Comparison of ENCODE assay signal across 8 mouse cellular contexts in the genomic region with DNA sequence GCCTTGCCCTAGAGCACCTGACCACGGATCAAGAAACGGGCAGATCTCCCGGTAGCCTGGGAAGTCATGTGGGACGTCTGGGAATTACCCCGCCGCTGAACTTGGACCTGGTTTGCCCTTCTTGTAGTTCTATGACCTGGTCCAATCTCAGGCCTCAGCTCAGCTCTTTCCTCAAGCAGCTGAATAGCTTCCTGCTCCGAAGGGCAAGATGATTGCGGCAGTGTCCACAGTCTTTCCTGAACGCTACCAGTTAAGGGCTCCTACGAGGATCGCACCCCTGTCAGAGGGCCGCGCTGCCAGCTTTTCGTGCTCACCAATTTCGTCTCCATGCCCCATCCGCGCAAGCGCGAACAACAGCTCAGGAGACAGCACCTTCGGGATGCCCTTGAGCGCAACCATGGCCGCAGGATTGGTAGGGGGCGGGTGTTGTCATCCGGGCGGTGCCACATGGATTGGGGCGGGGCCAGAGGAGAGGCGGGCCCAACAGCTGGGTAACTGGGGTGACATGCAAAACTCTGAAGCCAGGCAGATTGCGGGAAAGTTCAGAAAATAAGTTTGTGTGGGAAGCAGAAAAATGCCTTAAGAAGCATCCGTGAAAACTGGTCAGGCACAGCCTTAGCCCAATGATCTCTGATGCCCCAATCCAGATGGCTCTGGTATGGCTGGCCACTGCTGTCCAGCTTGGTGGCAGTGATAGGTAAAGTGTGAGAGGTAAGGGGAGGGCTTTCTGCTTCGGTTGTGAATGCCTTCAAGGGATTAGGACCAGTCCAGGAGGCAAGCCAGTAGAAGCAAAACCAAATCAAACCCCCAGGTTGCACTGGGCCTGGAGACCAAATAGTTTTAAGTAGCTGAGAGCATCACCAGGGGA. TPM values are rescaled to one million over a fixed set of nuclear protein-coding genes. Genes with fewer than 3 reads are reported as not detected.
DNase-seq lines count a peak whose midpoint lies in the region; ATAC-seq and TF ChIP-seq lines count a peak whose summit lies in the region.

A gene (minus strand): TSS at position 449 of the 868 bp plus-strand sequence.

- H3K27me3 ChIP-seq in forebrain, embryonic 13.5 days, result no peaks in the 10 kb centered on the region
- no peaks in the 10 kb centered on the region for H3K27me3 ChIP-seq in heart, postnatal 0 days (ENCODE audit: control insufficient read depth, insufficient read depth, low read length)
- H3K27me3 ChIP-seq in liver, postnatal 0 days (ENCODE audit: insufficient read depth, low read length), result no peaks in the 10 kb centered on the region
- no peaks in the 10 kb centered on the region for H3K27me3 ChIP-seq in neural tube, embryonic 14.5 days (ENCODE audit: control insufficient read depth, insufficient read depth, low read length)
- no peaks in the 10 kb centered on the region for H3K27me3 ChIP-seq in testis, adult 2 months (ENCODE audit: control insufficient read depth, insufficient read depth, low read length)

- in situ Hi-C loops in ES-E14 (cut with MboI; ENCODE audit: low sequenced_read_pairs in 2 of 2, unreplicated experiment in 2 of 2), result no loop called here

- H3K36me3 ChIP-seq in ES-E14 (ENCODE audit: control insufficient read depth, insufficient read depth, low read length, poor library complexity, severe bottlenecking), result peaks cover 2% of the 10 kb centered on the region; the same call in 1 of the 2 replicates
- H3K36me3 ChIP-seq in forebrain, embryonic 13.5 days (ENCODE audit: poor library complexity, severe bottlenecking), result peaks cover 24% of the 10 kb centered on the region
- H3K36me3 ChIP-seq in heart, postnatal 0 days (replicated peaks; ENCODE audit: control insufficient read depth, insufficient read depth, low read length), result peaks cover 35% of the 10 kb centered on the region
- peaks cover 19% of the 10 kb centered on the region for H3K36me3 ChIP-seq in liver, postnatal 0 days (replicated peaks; ENCODE audit: insufficient read depth, low read length)
- H3K36me3 ChIP-seq in neural tube, embryonic 14.5 days (ENCODE audit: control insufficient read depth, insufficient read depth, low read length), result peaks cover 6% of the 10 kb centered on the region; the same call in 1 of the 2 replicates
- no peaks in the 10 kb centered on the region for H3K36me3 ChIP-seq in testis, adult 2 months (ENCODE audit: control insufficient read depth, insufficient read depth, low read length)

- TF ChIP-seq POLR2A in testis, adult 2 months (IDR thresholded peaks at IDR 0.05; ENCODE audit: control insufficient read depth, low read depth, low read length), result no peak

- 2% methylated on average over 30 of the region's 30 CpGs for WGBS in forebrain, embryonic 13.5 days
- under 1% methylated on average over 30 of the region's 30 CpGs for WGBS in heart, postnatal 0 days
- 3% methylated on average over 30 of the region's 30 CpGs for WGBS in liver, postnatal 0 days (ENCODE audit: insufficient replicate concordance)
- 1% methylated on average over 30 of the region's 30 CpGs for WGBS in neural tube, embryonic 14.5 days

- ATAC-seq in cerebellum, adult (ENCODE audit: insufficient number of reproducible peaks, low FRiP score, low TSS enrichment), result peak; percentile 87
- ATAC-seq in forebrain, embryonic 13.5 days, result peak; percentile 93
- ATAC-seq in heart, postnatal 0 days (ENCODE audit: insufficient read depth, low read depth), result peak; percentile 95
- ATAC-seq in liver, postnatal 0 days, result peak; percentile 94
- ATAC-seq in neural tube, embryonic 14.5 days (ENCODE audit: low read depth), result peak; percentile 93

- H3K9me3 ChIP-seq in ES-E14 (ENCODE audit: control insufficient read depth, insufficient read depth, low read depth, low read length), result no peaks in the 10 kb centered on the region
- H3K9me3 ChIP-seq in forebrain, embryonic 13.5 days (replicated peaks), result no peaks in the 10 kb centered on the region
- no peaks in the 10 kb centered on the region for H3K9me3 ChIP-seq in heart, postnatal 0 days (replicated peaks; ENCODE audit: control insufficient read depth, low read length)
- H3K9me3 ChIP-seq in liver, postnatal 0 days (ENCODE audit: low read length), result no peaks in the 10 kb centered on the region
- no peaks in the 10 kb centered on the region for H3K9me3 ChIP-seq in neural tube, embryonic 14.5 days (ENCODE audit: control insufficient read depth, low read length)

- TF ChIP-seq CTCF in heart, postnatal 0 days (IDR thresholded peaks at IDR 0.05; ENCODE audit: low read depth), result no peak
- 0 out of 2 replicates have a peak, but pooled peaks have one; percentile 2 for TF ChIP-seq CTCF in liver, postnatal 0 days (IDR thresholded peaks at IDR 0.05; ENCODE audit: low read depth)
- TF ChIP-seq CTCF in testis, adult 2 months (IDR thresholded peaks at IDR 0.05; ENCODE audit: control insufficient read depth, insufficient read depth, insufficient replicate concordance, low read depth, low read length), result no peak

- peak; percentile 84 for DNase-seq in ES-E14 (ENCODE audit: low read depth, low spot score)
- DNase-seq in heart, postnatal 0 days (ENCODE audit: low spot score), result peak; percentile 90
- peak; percentile 89 to 92 for DNase-seq in kidney, postnatal 4 days
- DNase-seq in liver, postnatal 0 days, result peak; percentile 89

- H3K4me3 ChIP-seq in ES-E14 (ENCODE audit: insufficient read depth in 1 of 2, low read depth in 1 of 2, low read length in 2 of 2, poor library complexity in 1 of 2, severe bottlenecking in 1 of 2), result peak within 1 kb of the TSS; percentile 56 to 82
- H3K4me3 ChIP-seq in forebrain, embryonic 13.5 days, result peak within 1 kb of the TSS; percentile 41
- H3K4me3 ChIP-seq in heart, postnatal 0 days (ENCODE audit: low read depth, low read length), result peak within 1 kb of the TSS; percentile 45
- H3K4me3 ChIP-seq in liver, postnatal 0 days (ENCODE audit: low read depth, low read length), result peak within 1 kb of the TSS; percentile 50
- peak within 1 kb of the TSS; percentile 38 for H3K4me3 ChIP-seq in neural tube, embryonic 14.5 days (ENCODE audit: low read depth, low read length)
- H3K4me3 ChIP-seq in testis, adult 2 months (ENCODE audit: control insufficient read depth, low read depth, low read length), result peak within 1 kb of the TSS; percentile 62

- peak within 1 kb of the TSS; percentile 46 for H3K9ac ChIP-seq in ES-E14 (ENCODE audit: insufficient read depth, low read depth, low read length, poor library complexity, severe bottlenecking)
- peak within 1 kb of the TSS; percentile 69 for H3K9ac ChIP-seq in forebrain, embryonic 13.5 days
- peak within 1 kb of the TSS; percentile 67 for H3K9ac ChIP-seq in heart, postnatal 0 days (replicated peaks; ENCODE audit: low read depth, low read length)
- peak within 1 kb of the TSS; percentile 63 for H3K9ac ChIP-seq in liver, postnatal 0 days (replicated peaks)
- peak within 1 kb of the TSS; percentile 57 for H3K9ac ChIP-seq in neural tube, embryonic 14.5 days (replicated peaks; ENCODE audit: low read depth, low read length)

- TF ChIP-seq EP300 in heart, postnatal 0 days (IDR thresholded peaks at IDR 0.05; ENCODE audit: low read depth), result no peak
- no peak for TF ChIP-seq EP300 in liver, postnatal 0 days (IDR thresholded peaks at IDR 0.05; ENCODE audit: low read depth)

- no peak within 1 kb of the TSS for H3K27ac ChIP-seq in ES-E14 (ENCODE audit: insufficient read depth, low read depth, low read length, poor library complexity, severe bottlenecking)
- H3K27ac ChIP-seq in forebrain, embryonic 13.5 days, result no peak within 1 kb of the TSS
- peak within 1 kb of the TSS; percentile 94 for H3K27ac ChIP-seq in heart, postnatal 0 days (ENCODE audit: low read depth)
- H3K27ac ChIP-seq in liver, postnatal 0 days (ENCODE audit: low read depth), result peak within 1 kb of the TSS; percentile 77
- H3K27ac ChIP-seq in neural tube, embryonic 14.5 days (ENCODE audit: low read depth, low read length), result peak within 1 kb of the TSS; percentile 48; the same call in 1 of the 2 replicates
- H3K27ac ChIP-seq in testis, adult 2 months (ENCODE audit: control insufficient read depth, insufficient read depth, low read depth, low read length), result no peak within 1 kb of the TSS

- peaks cover 0 to 7% of the 10 kb centered on the region in 2 experiments; a peak in 2 of 4 replicates for H3K4me1 ChIP-seq in ES-E14 (ENCODE audit: control insufficient read depth in 2 of 2, insufficient read depth in 2 of 2, low read length in 2 of 2, poor library complexity in 1 of 2)
- H3K4me1 ChIP-seq in forebrain, embryonic 13.5 days, result peaks cover 14% of the 10 kb centered on the region
- 0 out of 2 replicates have a peak, but pooled peaks cover 3% of the 10 kb centered on the region for H3K4me1 ChIP-seq in heart, postnatal 0 days (ENCODE audit: control insufficient read depth, insufficient read depth)
- H3K4me1 ChIP-seq in liver, postnatal 0 days (ENCODE audit: insufficient read depth), result peaks cover 13% of the 10 kb centered on the region
- H3K4me1 ChIP-seq in neural tube, embryonic 14.5 days (ENCODE audit: control insufficient read depth, insufficient read depth, low read length), result no peaks in the 10 kb centered on the region
- H3K4me1 ChIP-seq in testis, adult 2 months (ENCODE audit: control insufficient read depth, insufficient read depth, low read length), result no peaks in the 10 kb centered on the region; the same call in 1 of the 2 replicates

- H3K4me2 ChIP-seq in forebrain, embryonic 13.5 days, result peak within 1 kb of the TSS; percentile 73
- H3K4me2 ChIP-seq in heart, postnatal 0 days (ENCODE audit: low read depth, low read length), result peak within 1 kb of the TSS; percentile 74
- peak within 1 kb of the TSS; percentile 74 for H3K4me2 ChIP-seq in liver, postnatal 0 days (ENCODE audit: low read depth, low read length)
- peak within 1 kb of the TSS; percentile 71 for H3K4me2 ChIP-seq in neural tube, embryonic 14.5 days (ENCODE audit: low read depth, low read length)

TF ChIP-seq in ES-E14, 5 proteins besides CTCF, POLR2A, EP300 and RAD21:
- TF ChIP-seq ZNF384 (IDR thresholded peaks at IDR 0.05; ENCODE audit: low read depth, low read length) (no peak), ZC3H11A (IDR thresholded peaks at IDR 0.05; ENCODE audit: borderline replicate concordance, low read depth, low read length) (no peak), MAFK (IDR thresholded peaks at IDR 0.05; ENCODE audit: insufficient read depth, low read depth, low read length) (no peak), HCFC1 (IDR thresholded peaks at IDR 0.05; ENCODE audit: borderline replicate concordance, insufficient read depth, low read length) (no peak), CHD2 (IDR thresholded peaks at IDR 0.05; ENCODE audit: low read depth, low read length) (no peak)

RNA-seq across cellular contexts. Expression of the gene that starts here (rescaled TPM):
- total RNA-seq in ES-E14 (2012; rRNA removed), result 6.6 and 11.9 TPM in 2 replicates
- 19.3 and 19.6 TPM in 2 replicates for polyA plus RNA-seq in forebrain, embryonic 13.5 days (2015; fragmentation: Nextera tagmentation; extraction: Ambion mirVana)
- total RNA-seq in heart, postnatal 0 days (2014; rRNA removed; ENCODE audit: low replicate concordance), result 64.2 and 79.4 TPM in 2 replicates
- 158 and 164 TPM in 2 replicates for polyA plus RNA-seq in heart, postnatal 0 days (2015; fragmentation: Nextera tagmentation; extraction: Ambion mirVana)
- polyA plus RNA-seq in liver, postnatal 0 days (2015; fragmentation: Nextera tagmentation; extraction: Ambion mirVana), result 75.8 and 88.9 TPM in 2 replicates
- 42.8 and 51.8 TPM in 2 replicates for polyA plus RNA-seq in neural tube, embryonic 14.5 days (2014; fragmentation: Nextera tagmentation; extraction: Ambion mirVana)
- 2.1 and 2.7 TPM in 2 replicates for polyA plus RNA-seq in testis, adult 2 months (2012; rRNA removed)

Comparison
In these comparisons a context has a peak if more than half of its experiments do, and no peak if none do; other contexts are left out.
1. H3K27ac ChIP-seq: peak in heart, postnatal 0 days (single experiment), liver, postnatal 0 days (single experiment) and neural tube, embryonic 14.5 days (single experiment); none in ES-E14 (single experiment), forebrain, embryonic 13.5 days (single experiment) and testis, adult 2 months (single experiment).
2. Peak in every context shown above with its lines, with median percentiles within 50 percentile points of each other: DNase-seq, H3K4me3 ChIP-seq, H3K9ac ChIP-seq, ATAC-seq and H3K4me2 ChIP-seq.